Mouse (Mus musculus) forebrain, embryonic 16.5 days (tissue): ENCODE results near the gene Pxt1. TPM values are rescaled to one million over a fixed set of nuclear protein-coding genes. Genes with fewer than 3 reads are reported as not detected.

Experiments used
- ATAC-seq: fragments of 200-750 bp; cut with Nextera tagmentation; 2 replicates; pipeline ENCODE4 v1.8.0; 2017; ENCODE audit warnings: mild to moderate bottlenecking, moderate library complexity
- H3K27ac ChIP-seq: fragments of 300-500 bp; sonication (generic); 2 replicates; pipeline ENCODE4 v1.5.1; 2014; ENCODE audit warnings: low read length, control low read depth
- H3K27me3 ChIP-seq: fragments of 300-500 bp; sonication (generic); replicated peaks from 2 replicates; pipeline ENCODE4 v1.6.1; 2014; ENCODE audit warnings: low read length; ENCODE audit not compliant: control insufficient read depth, insufficient read depth
- H3K36me3 ChIP-seq: fragments of 300-500 bp; sonication (generic); 2 replicates; pipeline ENCODE4 v1.6.1; 2014; ENCODE audit not compliant: control insufficient read depth, insufficient read depth
- H3K4me1 ChIP-seq: fragments of 300-500 bp; sonication (generic); replicated peaks from 2 replicates; pipeline ENCODE4 v1.6.1; 2014; ENCODE audit warnings: low read length; ENCODE audit not compliant: control insufficient read depth, insufficient read depth
- H3K4me2 ChIP-seq: fragments of 300-500 bp; sonication (generic); 2 replicates; pipeline ENCODE4 v1.6.1; 2014; ENCODE audit warnings: mild to moderate bottlenecking, low read length, control low read depth
- H3K4me3 ChIP-seq: fragments of 300-500 bp; sonication (generic); replicated peaks from 2 replicates; pipeline ENCODE4 v1.5.1; 2014; ENCODE audit warnings: mild to moderate bottlenecking, low read length, control low read depth
- H3K9ac ChIP-seq: fragments of 300-500 bp; sonication (generic); replicated peaks from 2 replicates; pipeline ENCODE4 v1.6.1; 2014; ENCODE audit warnings: low read depth, low read length, control low read depth
- H3K9me3 ChIP-seq: fragments of 300-500 bp; sonication (generic); 2 replicates; pipeline ENCODE4 v1.6.1; 2016; ENCODE audit warnings: low read length; ENCODE audit not compliant: control insufficient read depth
- WGBS: fragments of 180-500 bp; shearing (Covaris S2); extraction: QIAGEN DNeasy Blood & Tissue Kit; methylation state at CpG from one replicate; pipeline ENCODE4 v1.1.7; 2014; 5-methylcytosine and 5-hydroxymethylcytosine counted together
- polyA plus RNA-seq: library from polyadenylated mRNA; unstranded; fragments of >200 nt; fragmentation: Nextera tagmentation; extraction: Ambion mirVana; gene quantifications from 2 replicates; pipeline ENCODE4 v1.2.1, GENCODE M21; 2015

Gene Pxt1
- polyA plus RNA-seq, 1 experiment from 2014 or later, result not detected

DNA sequence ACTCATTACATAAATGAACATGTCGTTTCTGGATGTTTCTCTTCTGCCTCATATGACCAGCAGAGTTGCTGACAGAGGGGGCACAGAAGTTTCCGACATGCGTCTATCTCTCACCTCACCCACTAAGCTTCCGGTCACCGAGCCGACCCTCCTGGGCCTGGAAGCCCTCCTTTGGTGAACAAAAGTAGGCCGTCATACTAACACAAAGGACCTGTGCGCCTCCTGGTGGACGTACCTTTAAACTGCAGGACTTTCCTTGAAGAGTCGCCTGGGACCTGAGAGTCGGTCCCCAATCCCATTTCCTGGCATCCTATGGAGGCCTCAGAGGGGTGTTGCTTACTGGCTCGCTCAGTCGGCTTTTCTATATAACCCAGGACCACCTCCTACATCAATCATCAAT is 17.3 kb downstream of the Pxt1 start:
- Histone ChIP-seq H3K9me3 (no peaks in the 10 kb centered on the region), H3K4me2 (no peak overlapping the region), H3K36me3 (no peaks in the 10 kb centered on the region), H3K27me3 (no peaks in the 10 kb centered on the region), H3K4me1 (peaks cover 8% of the 10 kb centered on the region), H3K27ac (no peak overlapping the region), H3K9ac (no peak overlapping the region), H3K4me3 (no peak overlapping the region)
- peak; percentile 43; the same call in 1 of the 2 replicates for ATAC-seq
- 14% methylated on average over 13 of the region's 13 CpGs for WGBS

DNA sequence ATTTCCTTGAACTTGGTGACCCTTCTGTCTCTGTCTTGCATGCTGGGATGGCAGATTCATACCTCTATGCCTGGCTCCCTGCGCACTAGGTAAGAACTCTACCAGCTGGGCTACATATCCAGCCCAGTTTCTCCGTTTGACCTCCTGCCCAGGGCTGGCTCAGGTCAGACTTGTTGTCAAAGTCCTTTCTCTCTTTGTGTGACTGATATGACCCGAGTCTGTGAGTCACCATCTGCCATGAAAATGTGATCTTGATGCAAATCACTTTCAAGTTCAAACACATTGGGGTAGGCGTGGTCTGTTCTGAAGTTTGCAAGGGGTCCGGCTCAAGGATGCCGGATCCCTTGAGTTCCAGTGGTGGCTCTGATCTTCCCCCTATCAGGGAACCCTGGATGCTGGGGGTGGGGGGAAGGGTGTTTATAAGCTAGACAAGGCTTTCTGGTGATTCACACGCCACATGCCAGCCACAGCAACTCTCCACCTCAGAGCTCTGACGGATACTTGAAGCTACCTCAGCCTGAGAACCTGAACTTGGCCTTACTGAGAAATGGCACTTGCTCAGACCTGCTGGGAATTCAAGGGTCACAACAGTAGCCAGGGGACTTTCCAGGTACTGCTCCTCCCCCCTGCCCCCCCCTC is 18.6 kb downstream of the Pxt1 start:
- H3K4me2 ChIP-seq, result no peak overlapping the region
- peaks cover under 1% of the 10 kb centered on the region for H3K4me1 ChIP-seq
- H3K27me3 ChIP-seq, result no peaks in the 10 kb centered on the region
- H3K9ac ChIP-seq, result no peak overlapping the region
- ATAC-seq, result no peak
- H3K4me3 ChIP-seq, result no peak overlapping the region
- WGBS, result 84% methylated on average over 8 of the region's 8 CpGs
- no peaks in the 10 kb centered on the region for H3K9me3 ChIP-seq
- H3K36me3 ChIP-seq, result no peaks in the 10 kb centered on the region
- no peak overlapping the region for H3K27ac ChIP-seq

DNA sequence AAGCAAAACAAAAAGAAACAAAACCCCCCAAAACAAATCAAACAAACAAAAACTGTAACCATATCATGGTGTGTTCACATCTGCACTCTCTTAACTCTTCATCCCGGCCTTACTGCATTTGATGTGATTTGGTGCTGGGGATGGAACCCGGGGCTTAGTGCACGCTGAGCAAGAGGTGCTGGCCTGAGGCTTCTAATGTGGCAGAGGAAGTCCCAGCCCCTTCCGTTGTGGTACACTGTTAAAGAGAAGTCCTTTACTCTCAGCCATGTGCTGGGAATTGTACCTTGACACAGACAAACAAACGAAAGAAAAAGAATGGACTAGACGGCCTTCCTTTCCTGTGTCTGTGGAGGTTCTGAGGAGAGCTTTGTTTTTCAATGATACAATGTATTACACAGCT is 21.5 kb downstream of the Pxt1 start:
- Histone ChIP-seq H3K27ac (no peak overlapping the region), H3K4me1 (no peaks in the 10 kb centered on the region), H3K27me3 (no peaks in the 10 kb centered on the region), H3K9me3 (no peaks in the 10 kb centered on the region), H3K36me3 (no peaks in the 10 kb centered on the region), H3K9ac (no peak overlapping the region), H3K4me2 (no peak overlapping the region), H3K4me3 (no peak overlapping the region)
- 77% methylated on average over 6 of the region's 6 CpGs for WGBS
- no peak for ATAC-seq

DNA sequence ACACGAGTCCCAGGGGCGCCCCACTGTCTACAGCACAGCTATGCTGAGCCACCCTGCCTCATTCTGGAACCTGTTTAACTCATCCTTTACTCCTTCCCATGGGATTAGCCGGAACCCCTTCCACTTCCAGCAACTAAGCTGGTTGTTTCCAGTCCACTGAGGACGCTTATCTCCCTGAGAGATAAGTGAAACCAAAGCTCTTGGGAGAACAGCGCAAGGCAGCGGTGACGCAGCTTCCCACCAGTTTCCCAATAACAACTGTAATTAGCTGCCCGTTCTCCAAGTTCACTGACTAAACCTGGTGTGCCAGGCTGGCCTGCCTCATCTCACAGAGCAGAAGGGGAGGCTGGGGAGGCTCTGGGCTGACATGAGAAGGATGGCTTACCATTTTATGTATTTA is 22.6 kb downstream of the Pxt1 start:
- Histone ChIP-seq H3K27me3 (no peaks in the 10 kb centered on the region), H3K27ac (no peak overlapping the region), H3K9me3 (no peaks in the 10 kb centered on the region), H3K4me2 (no peak overlapping the region), H3K4me3 (no peak overlapping the region), H3K4me1 (no peaks in the 10 kb centered on the region), H3K36me3 (no peaks in the 10 kb centered on the region), H3K9ac (no peak overlapping the region)
- 67% methylated on average over 8 of the region's 8 CpGs for WGBS
- no peak for ATAC-seq

DNA sequence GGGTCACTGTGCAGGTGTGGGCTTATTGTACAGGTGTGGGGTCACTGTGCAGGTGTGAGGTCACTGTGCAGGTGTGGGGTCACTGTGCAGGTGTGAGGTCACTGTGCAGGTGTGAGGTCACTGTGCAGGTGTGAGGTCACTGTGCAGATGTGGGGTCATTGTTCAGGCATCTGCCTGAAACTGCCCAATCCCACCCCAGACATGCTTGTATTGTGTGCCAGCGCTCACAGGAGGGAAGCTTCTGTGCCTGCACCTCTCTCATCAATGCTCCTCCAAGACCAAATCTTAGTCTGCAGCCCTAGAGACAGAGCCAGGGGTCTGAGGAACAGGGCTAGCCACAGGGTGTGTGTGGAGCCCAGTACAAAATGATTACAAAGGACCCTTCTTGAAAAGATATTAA is 27.1 kb downstream of the Pxt1 start:
- WGBS, result 95% methylated on average over 1 of the region's 1 CpGs
- H3K9me3 ChIP-seq, result no peaks in the 10 kb centered on the region
- no peaks in the 10 kb centered on the region for H3K27me3 ChIP-seq
- no peak overlapping the region for H3K4me3 ChIP-seq
- ATAC-seq, result no peak
- no peak overlapping the region for H3K4me2 ChIP-seq
- no peak overlapping the region for H3K9ac ChIP-seq
- no peaks in the 10 kb centered on the region for H3K36me3 ChIP-seq
- H3K4me1 ChIP-seq, result no peaks in the 10 kb centered on the region
- H3K27ac ChIP-seq, result no peak overlapping the region

DNA sequence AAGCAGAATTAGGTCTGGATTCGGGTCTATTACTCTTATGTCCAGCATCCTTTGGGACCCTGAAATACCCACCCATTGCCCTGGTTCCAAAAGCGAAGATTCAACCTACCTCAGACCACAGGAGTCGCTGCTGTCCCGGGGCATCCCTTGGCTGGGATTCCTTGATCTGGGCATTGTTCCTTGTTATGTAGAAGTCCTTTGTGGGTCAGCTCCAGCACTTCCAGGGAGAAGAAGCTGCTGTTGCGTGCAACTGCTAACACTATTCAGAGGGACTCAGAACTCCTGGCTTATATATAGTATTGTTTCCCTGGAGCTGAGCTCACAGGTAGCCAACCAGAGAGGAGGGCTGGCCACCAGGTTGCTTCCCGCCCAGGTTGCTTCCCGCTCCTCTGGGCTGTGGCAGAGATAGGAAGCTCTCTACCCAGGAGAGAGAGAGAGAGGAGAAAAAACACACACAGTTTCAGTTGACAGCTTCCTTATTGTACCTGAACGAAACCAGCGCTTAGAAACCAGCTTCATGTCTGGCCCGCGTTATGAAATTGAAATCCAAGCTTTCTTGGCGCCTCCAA is 28.5 kb downstream of the Pxt1 start, which contains the start of gene 4930539E08Rik:
4930539E08Rik (minus strand) TSS at position 265 of the 569 bp plus-strand sequence.
- H3K36me3 ChIP-seq, result no peaks in the 10 kb centered on the region
- WGBS, result 63% methylated on average over 12 of the region's 12 CpGs
- no peaks in the 10 kb centered on the region for H3K27me3 ChIP-seq
- H3K9ac ChIP-seq, result no peak within 1 kb of the TSS
- H3K27ac ChIP-seq, result no peak within 1 kb of the TSS
- no peak within 1 kb of the TSS for H3K4me2 ChIP-seq
- ATAC-seq, result no peak
- H3K4me1 ChIP-seq, result no peaks in the 10 kb centered on the region
- H3K9me3 ChIP-seq, result no peaks in the 10 kb centered on the region
- no peak within 1 kb of the TSS for H3K4me3 ChIP-seq

DNA sequence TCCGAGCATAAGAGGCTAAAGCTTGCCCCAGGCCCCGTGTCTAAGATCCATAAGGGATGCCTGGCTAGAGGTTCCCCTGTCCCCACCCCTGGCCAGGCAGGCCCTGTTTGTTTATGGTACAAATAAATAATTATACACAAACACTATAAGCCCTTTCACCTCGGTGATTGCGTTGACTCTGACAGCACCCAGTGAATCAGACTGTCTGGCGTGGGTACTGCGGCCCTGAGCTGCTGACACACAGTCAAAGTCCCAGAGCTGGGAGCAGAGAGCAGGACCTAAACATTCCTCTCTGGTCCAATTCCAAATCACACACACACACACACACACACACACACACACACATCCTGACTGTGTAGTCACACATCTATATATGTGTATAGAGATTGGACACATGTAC is 29.7 kb downstream of the Pxt1 start:
- H3K36me3 ChIP-seq, result no peaks in the 10 kb centered on the region
- H3K4me2 ChIP-seq, result no peak overlapping the region
- H3K9me3 ChIP-seq, result no peaks in the 10 kb centered on the region
- H3K27ac ChIP-seq, result no peak overlapping the region
- ATAC-seq, result no peak
- H3K27me3 ChIP-seq, result 0 out of 2 replicates have a peak, but pooled peaks cover 4% of the 10 kb centered on the region
- no peak overlapping the region for H3K9ac ChIP-seq
- no peak overlapping the region for H3K4me3 ChIP-seq
- WGBS, result 87% methylated on average over 6 of the region's 6 CpGs
- H3K4me1 ChIP-seq, result peaks cover 5% of the 10 kb centered on the region; the same call in 1 of the 2 replicates

DNA sequence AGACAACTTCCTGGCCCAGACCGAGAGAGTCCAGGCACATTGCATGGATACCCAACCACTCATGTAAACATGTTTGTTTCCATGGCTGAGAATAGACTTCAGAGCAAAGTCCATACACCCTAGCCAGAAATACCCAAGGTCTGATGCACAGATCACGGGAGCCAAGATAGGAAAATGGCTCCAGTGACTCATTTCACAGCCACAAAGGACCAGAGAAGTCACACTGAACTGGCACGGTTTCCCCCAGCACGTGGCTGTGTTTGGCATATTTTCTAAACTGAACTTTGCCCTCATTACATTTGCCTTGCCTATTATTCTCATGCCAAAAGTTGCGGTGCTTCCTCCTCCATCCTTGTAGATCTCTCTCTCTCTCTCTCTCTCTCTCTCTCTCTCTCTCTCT is 30.4 kb downstream of the Pxt1 start:
- Histone ChIP-seq H3K9me3 (no peaks in the 10 kb centered on the region), H3K9ac (no peak overlapping the region), H3K27ac (no peak overlapping the region), H3K4me2 (no peak overlapping the region), H3K36me3 (no peaks in the 10 kb centered on the region), H3K4me3 (no peak overlapping the region), H3K4me1 (peaks cover 10% of the 10 kb centered on the region), H3K27me3 (0 out of 2 replicates have a peak, but pooled peaks cover 4% of the 10 kb centered on the region)
- 72% methylated on average over 5 of the region's 5 CpGs for WGBS
- no peak for ATAC-seq

DNA sequence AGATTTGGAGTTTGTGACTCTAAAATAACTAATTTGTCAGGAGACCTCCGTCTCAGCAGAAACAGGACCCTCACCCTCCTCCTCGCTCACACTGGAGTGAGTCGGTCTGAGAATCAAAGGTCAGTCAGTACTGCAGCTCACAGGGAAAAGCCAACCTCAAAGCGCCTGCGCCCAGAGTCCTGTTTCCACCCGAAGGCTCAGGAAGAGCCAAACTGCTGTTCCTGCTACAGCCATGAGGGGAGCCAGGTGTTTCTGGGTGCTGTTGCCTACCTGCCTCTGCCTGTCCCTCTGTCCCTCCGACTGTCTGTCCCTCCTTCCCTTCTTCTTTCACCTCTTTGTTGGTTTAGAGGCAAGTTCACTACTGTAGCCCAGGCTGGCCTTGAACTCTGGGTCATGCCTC is 33.5 kb downstream of the Pxt1 start:
- 22% methylated on average over 7 of the region's 7 CpGs for WGBS
- Histone ChIP-seq H3K36me3 (no peaks in the 10 kb centered on the region), H3K9me3 (no peaks in the 10 kb centered on the region), H3K9ac (no peak overlapping the region), H3K27me3 (0 out of 2 replicates have a peak, but pooled peaks cover 4% of the 10 kb centered on the region), H3K4me2 (no peak overlapping the region), H3K4me1 (peaks cover 16% of the 10 kb centered on the region), H3K27ac (no peak overlapping the region), H3K4me3 (no peak overlapping the region)
- ATAC-seq, result no peak
